Mouse (Mus musculus) bone marrow, adult 2 months (tissue): ENCODE measurements around the gene Ndrg3.

Experiments used
- CTCF ChIP-seq: fragments of 200-500 bp; IDR thresholded peaks from 2 replicates; pipeline ENCODE4 v1.5.1; 2011; ENCODE audit warnings: low read length, control low read depth; ENCODE audit not compliant: control insufficient read depth, insufficient read depth
- POLR2A ChIP-seq: fragments of 200-500 bp; IDR thresholded peaks from 2 replicates; pipeline ENCODE4 v1.6.1; 2011; ENCODE audit warnings: low read depth, mild to moderate bottlenecking, control low read depth, low read length, borderline replicate concordance; ENCODE audit not compliant: control insufficient read depth

DNA sequence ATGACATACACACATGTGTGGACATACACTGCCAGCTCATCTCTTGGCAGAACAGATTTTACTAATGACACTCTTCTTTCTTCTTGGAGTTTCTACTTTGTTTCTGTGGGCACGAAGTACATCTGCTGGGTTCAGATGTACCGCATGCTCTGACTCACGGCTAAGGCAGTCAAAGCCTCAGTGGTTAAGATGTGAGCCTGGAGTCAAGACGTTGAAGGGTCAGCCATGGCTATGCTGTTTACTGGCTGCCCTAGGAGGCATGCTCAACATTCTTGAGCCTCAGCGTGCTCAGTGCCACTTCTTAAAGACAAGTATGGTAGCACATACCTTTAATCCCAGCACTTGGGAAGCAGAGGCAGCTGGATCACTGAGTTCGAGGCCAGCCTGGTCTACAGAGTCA is 61.3 kb downstream of the Ndrg3 start:
- no peak for TF ChIP-seq CTCF
- TF ChIP-seq POLR2A, result no peak
